Mouse (Mus musculus) small intestine, adult 2 months (tissue): ENCODE measurements at regions not wholly inside any gene's neighbourhood (a gene's known extent, or its start where the extent isn't known, plus 50 kb on each side); places are given as distances from the start of the nearest gene placed in this dataset.

Experiments
- H3K27ac ChIP-seq: fragments of 200-500 bp; 2 replicates; pipeline ENCODE4 v1.5.1; 2012; ENCODE audit warnings: low read depth, low read length, control low read depth, inconsistent platforms; ENCODE audit not compliant: insufficient read depth
- H3K27me3 ChIP-seq: fragments of 200-500 bp; 2 replicates; pipeline ENCODE4 v1.6.1; 2012; ENCODE audit warnings: mild to moderate bottlenecking, moderate library complexity, low read length, inconsistent platforms; ENCODE audit not compliant: control insufficient read depth, insufficient read depth
- H3K36me3 ChIP-seq: fragments of 200-500 bp; 2 replicates; pipeline ENCODE4 v1.6.1; 2012; ENCODE audit warnings: mild to moderate bottlenecking, low read length, control low read depth, inconsistent platforms; ENCODE audit not compliant: control insufficient read depth, insufficient read depth
- H3K4me1 ChIP-seq: fragments of 200-500 bp; 2 replicates; pipeline ENCODE4 v1.6.1; 2012; ENCODE audit warnings: low read length, inconsistent platforms, mixed read lengths; ENCODE audit not compliant: control insufficient read depth, insufficient read depth, insufficient read length
- H3K4me3 ChIP-seq: fragments of 200-500 bp; 2 replicates; pipeline ENCODE4 v1.5.1; 2012; ENCODE audit warnings: low read depth, mild to moderate bottlenecking, control low read depth, inconsistent platforms, low read length, moderate library complexity
- CTCF ChIP-seq: fragments of 200-500 bp; IDR thresholded peaks from 2 replicates; pipeline ENCODE4 v1.5.1; 2012; ENCODE audit warnings: low read depth, mild to moderate bottlenecking, control low read depth, inconsistent platforms, low read length, moderate library complexity, mixed read lengths; ENCODE audit not compliant: insufficient replicate concordance, insufficient read length; ENCODE audit errors: extremely low read depth
- POLR2A ChIP-seq: fragments of 200-500 bp; IDR thresholded peaks from 2 replicates; pipeline ENCODE4 v1.6.1; 2012; ENCODE audit warnings: low read depth, mild to moderate bottlenecking, control low read depth, inconsistent platforms, low read length, moderate library complexity
- WGBS: fragments of 180-500 bp; shearing (Covaris S2); methylation state at CpG from one replicate; pipeline ENCODE4 v1.1.7; 2018; 5-methylcytosine and 5-hydroxymethylcytosine counted together

DNA sequence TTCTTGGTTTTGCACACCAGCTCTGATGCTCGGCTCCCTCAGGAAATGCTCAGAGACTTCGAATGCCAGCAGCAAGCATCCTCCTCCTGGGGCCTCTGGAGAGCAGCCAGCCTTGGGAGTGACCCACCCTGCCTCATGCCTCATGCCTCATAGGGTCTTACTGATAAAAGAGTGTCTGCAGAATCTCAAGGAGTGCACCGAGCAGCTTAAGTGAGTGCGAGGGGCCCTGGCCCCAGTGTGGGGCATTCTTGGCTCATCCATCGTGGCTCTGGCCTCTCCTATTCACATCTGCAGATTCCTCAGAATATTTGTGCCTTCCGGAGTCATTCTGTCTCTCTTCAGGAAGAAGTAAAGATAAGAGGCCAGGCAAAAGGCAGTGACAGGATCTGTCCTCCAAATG, 53.7 kb upstream of the Dlk1 start:
- H3K27ac ChIP-seq: no peak overlapping the region
- no peaks in the 10 kb centered on the region for H3K27me3 ChIP-seq
- no peak overlapping the region for H3K4me3 ChIP-seq
- no peaks in the 10 kb centered on the region for H3K4me1 ChIP-seq
- 37% methylated on average over 6 of the region's 6 CpGs for WGBS
- no peak for TF ChIP-seq CTCF
- no peak for TF ChIP-seq POLR2A
- no peaks in the 10 kb centered on the region for H3K36me3 ChIP-seq

DNA sequence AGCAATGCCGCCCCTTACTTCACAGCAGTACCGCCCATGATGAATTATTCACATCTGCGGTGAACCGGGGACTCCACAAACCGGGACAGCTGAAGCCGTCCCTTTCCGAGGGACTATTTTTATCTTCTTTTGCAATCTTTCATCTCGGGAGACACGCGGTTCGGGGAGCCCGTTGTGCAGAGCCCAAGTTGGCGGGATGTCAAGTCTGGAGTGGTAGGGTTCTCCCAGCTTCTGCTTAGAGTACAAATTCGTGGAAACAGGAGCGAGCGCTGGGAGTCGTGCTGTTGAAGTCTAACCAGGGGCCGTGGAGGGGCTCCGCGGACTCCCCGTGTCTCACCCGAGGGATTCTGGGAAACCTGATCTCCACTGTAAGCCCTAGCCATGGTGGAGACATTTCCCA, 53.0 kb upstream of the Dlk1 start:
- no peak overlapping the region for H3K27ac ChIP-seq
- no peaks in the 10 kb centered on the region for H3K4me1 ChIP-seq
- no peaks in the 10 kb centered on the region for H3K36me3 ChIP-seq
- no peaks in the 10 kb centered on the region for H3K27me3 ChIP-seq
- 41% methylated on average over 22 of the region's 22 CpGs for whole genome bisulfite sequencing
- H3K4me3 ChIP-seq: no peak overlapping the region
- TF ChIP-seq CTCF (no peak), POLR2A (no peak)

- 85% methylated on average over 7 of the region's 7 CpGs for WGBS
- TF ChIP-seq POLR2A (no peak), CTCF (no peak)
- Histone ChIP-seq H3K36me3 (no peaks in the 10 kb centered on the region), H3K4me3 (no peak overlapping the region), H3K27me3 (no peaks in the 10 kb centered on the region), H3K27ac (no peak overlapping the region), H3K4me1 (no peaks in the 10 kb centered on the region)
These were observed 52.6 kb upstream of the Dlk1 start for GRCm38 (mm10) chr12:109400041-109400440.

- no peaks in the 10 kb centered on the region for H3K27me3 ChIP-seq
- peak; percentile 44; the same call in 1 of the 2 replicates for TF ChIP-seq CTCF
- TF ChIP-seq POLR2A: no peak
- no peaks in the 10 kb centered on the region for H3K4me1 ChIP-seq
- no peaks in the 10 kb centered on the region for H3K36me3 ChIP-seq
- H3K27ac ChIP-seq: no peak overlapping the region
- no peak overlapping the region for H3K4me3 ChIP-seq
- 60% methylated on average over 15 of the region's 15 CpGs for WGBS
These were observed 51.6 kb upstream of the Dlk1 start for GRCm38 (mm10) chr12:109400936-109401586.

DNA sequence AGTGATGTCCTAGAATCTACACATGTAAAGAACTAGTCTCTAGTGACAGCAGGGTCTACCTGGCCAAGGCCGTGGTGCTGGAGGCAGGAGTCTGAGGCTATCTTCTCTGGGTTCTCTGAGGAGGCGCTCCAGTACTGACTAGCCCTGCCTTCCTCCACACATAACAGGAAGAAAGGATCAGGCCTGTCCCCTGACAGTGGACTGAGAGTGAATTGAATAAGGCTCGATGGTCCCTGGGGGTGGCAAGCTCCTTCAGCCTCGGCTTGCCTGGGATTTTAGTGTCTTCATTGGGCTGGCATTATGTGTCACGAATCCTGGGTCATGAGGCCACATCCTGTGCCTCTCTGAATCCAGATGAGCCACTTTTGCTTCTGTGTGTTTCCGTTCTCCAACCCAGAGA, 50.9 kb upstream of the Dlk1 start:
- no peaks in the 10 kb centered on the region for H3K4me1 ChIP-seq
- TF ChIP-seq POLR2A (no peak), CTCF (no peak)
- H3K4me3 ChIP-seq: no peak overlapping the region
- H3K36me3 ChIP-seq: no peaks in the 10 kb centered on the region
- no peaks in the 10 kb centered on the region for H3K27me3 ChIP-seq
- H3K27ac ChIP-seq: no peak overlapping the region
- WGBS: 83% methylated on average over 6 of the region's 6 CpGs

DNA sequence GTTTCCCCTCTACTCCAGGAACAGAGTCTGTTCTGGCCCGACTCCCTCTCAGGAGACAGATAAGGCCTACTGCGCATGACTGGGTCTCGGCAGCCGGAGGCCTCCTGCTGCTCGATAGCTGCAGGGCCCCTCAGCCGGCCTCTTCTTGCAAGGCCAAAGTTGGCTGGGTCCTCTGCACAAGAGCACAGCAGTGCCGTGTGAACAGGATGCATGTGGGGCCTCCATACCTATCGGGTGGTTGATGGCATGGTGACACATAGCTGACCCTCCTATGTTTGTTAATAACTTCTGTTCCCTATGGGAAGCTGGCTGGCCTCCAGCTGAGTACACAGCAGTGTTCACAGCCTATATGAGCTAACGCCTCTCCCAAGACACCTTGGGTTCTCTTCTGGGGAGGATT, 50.4 kb upstream of the Dlk1 start:
- H3K27ac ChIP-seq: no peak overlapping the region

More for the DNA sequence above, 50.4 kb upstream of the Dlk1 start:
- Histone ChIP-seq H3K4me1 (no peaks in the 10 kb centered on the region), H3K27me3 (no peaks in the 10 kb centered on the region), H3K4me3 (no peak overlapping the region), H3K36me3 (no peaks in the 10 kb centered on the region)
- WGBS: 8% methylated on average over 9 of the region's 9 CpGs
- TF ChIP-seq POLR2A (no peak), CTCF (no peak)
